Mouse (Mus musculus): Measurements from ENCODE around the gene Zfand3.

GRCm38 (mm10) chr17:30259938-30260337 lies 255.4 kb downstream of the Zfand3 start:
- TF ChIP-seq USF1 (IDR thresholded peaks at IDR 0.05; ENCODE audit: low read depth) (no peak), SRF (IDR thresholded peaks at IDR 0.05; ENCODE audit: control insufficient read depth, insufficient read length, low read depth) (no peak), MYOD1 (IDR thresholded peaks at IDR 0.05; ENCODE audit: control insufficient read depth in 1 of 3, insufficient read length in 2 of 3, low read depth in 2 of 3) (no peak), POLR2A (IDR thresholded peaks at IDR 0.05; ENCODE audit: insufficient read length, low read depth) (no peak), E2F4 (IDR thresholded peaks at IDR 0.05; ENCODE audit: insufficient read depth) (no peak), TCF12 (IDR thresholded peaks at IDR 0.05; ENCODE audit: insufficient read depth, poor library complexity, severe bottlenecking) (no peak), REST (IDR thresholded peaks at IDR 0.05; ENCODE audit: insufficient read depth, insufficient read length) (no peak), TCF3 (IDR thresholded peaks at IDR 0.05; ENCODE audit: insufficient read length, low read depth) (no peak), MAX (IDR thresholded peaks at IDR 0.05; ENCODE audit: low read depth) (no peak), MYOG (IDR thresholded peaks at IDR 0.05; ENCODE audit: control insufficient read depth in 1 of 3, insufficient read depth in 1 of 3, insufficient read length in 2 of 3, low read depth in 2 of 3) (no peak), CEBPB (IDR thresholded peaks at IDR 0.05; ENCODE audit: insufficient read depth, poor library complexity, severe bottlenecking) (no peak)
